Mouse (Mus musculus) MEL (cell line): Measurements from ENCODE around the gene Gm10134. TPM values are rescaled to one million over a fixed set of nuclear protein-coding genes. Genes with fewer than 3 reads are reported as not detected.
"Not testable (repeated sequence)": the region's sequence is repeated elsewhere in the genome, so short reads cannot be mapped to it uniquely, and the experiment has no call there.

Experiments
- DNase-seq: peaks from one replicate; pipeline ENCODE4 v3.0.0; 2011; ENCODE audit warnings: low read depth, low spot score
- H3K27ac ChIP-seq: 2 replicates; pipeline ENCODE4 v1.5.1; 2012; ENCODE audit warnings: low read depth, mild to moderate bottlenecking, control low read depth, low read length, moderate library complexity; ENCODE audit not compliant: control insufficient read depth
- H3K27me3 ChIP-seq, 2 experiments: fragments of 150-350 bp in 1 of 2; sonication (generic) in 1 of 2; 2 replicates each; pipeline ENCODE4 v1.6.1; 2012; ENCODE audit warnings: low read length in 2 of 2, mild to moderate bottlenecking in 2 of 2, improper control_type of control experiment in 1 of 2, moderate library complexity in 1 of 2; ENCODE audit not compliant: insufficient read depth in 2 of 2, control insufficient read depth in 1 of 2
- H3K36me3 ChIP-seq, 2 experiments: 2 replicates each; pipeline ENCODE4 v1.6.1; 2012 to 2014; ENCODE audit warnings: low read length in 2 of 2, improper control_type of control experiment in 1 of 2, inconsistent platforms in 1 of 2, mild to moderate bottlenecking in 1 of 2; ENCODE audit not compliant: insufficient read depth in 2 of 2, control insufficient read depth in 1 of 2
- H3K4me1 ChIP-seq, 2 experiments: fragments of 150-350 bp in 1 of 2; sonication (generic) in 1 of 2; 2 replicates each; pipeline ENCODE4 v1.6.1; 2012; ENCODE audit warnings: low read length in 2 of 2, improper control_type of control experiment in 1 of 2, mild to moderate bottlenecking in 1 of 2; ENCODE audit not compliant: insufficient read depth in 2 of 2, control insufficient read depth in 1 of 2
- H3K4me3 ChIP-seq, 2 experiments: fragments of 150-350 bp in 1 of 2; sonication (generic) in 1 of 2; 2 replicates each; pipeline ENCODE4 v1.5.1; 2012; ENCODE audit warnings: low read depth in 2 of 2, low read length in 2 of 2, mild to moderate bottlenecking in 2 of 2, moderate library complexity in 2 of 2, control low read depth in 1 of 2, improper control_type of control experiment in 1 of 2; ENCODE audit not compliant: control insufficient read depth in 1 of 2, insufficient read depth in 1 of 2
- H3K79me2 ChIP-seq: 2 replicates; pipeline ENCODE4 v1.6.1; 2012; ENCODE audit warnings: mild to moderate bottlenecking, low read length, moderate library complexity; ENCODE audit not compliant: control insufficient read depth, poor library complexity, insufficient read depth
- H3K9ac ChIP-seq: 2 replicates; pipeline ENCODE4 v1.6.1; 2012; ENCODE audit warnings: low read depth, mild to moderate bottlenecking, control low read depth, low read length, moderate library complexity; ENCODE audit not compliant: control insufficient read depth, poor library complexity, severe bottlenecking
- H3K9me3 ChIP-seq: fragments of 150-350 bp; sonication (generic); replicated peaks from 2 replicates; pipeline ENCODE4 v1.6.1; 2012; ENCODE audit warnings: mild to moderate bottlenecking, low read length, improper control_type of control experiment, moderate library complexity; ENCODE audit not compliant: insufficient read depth
- BHLHE40 ChIP-seq: IDR thresholded peaks from 2 replicates; pipeline ENCODE4 v1.6.1; 2012; ENCODE audit warnings: low read depth, mild to moderate bottlenecking, inconsistent platforms, low read length, improper control_type of control experiment, borderline replicate concordance
- CTCF ChIP-seq, 3 experiments: IDR thresholded peaks in 2 of 3; conservative IDR thresholded peaks in 1 of 3; 2 replicates each; pipeline ENCODE4 v1.5.1; 2011 to 2012; ENCODE audit warnings: low read length in 3 of 3, low read depth in 2 of 3, mild to moderate bottlenecking in 2 of 3, improper control_type of control experiment in 1 of 3, inconsistent platforms in 1 of 3, mixed read lengths in 1 of 3, moderate library complexity in 1 of 3; ENCODE audit not compliant: control insufficient read depth in 1 of 3, insufficient read depth in 1 of 3, poor library complexity in 1 of 3, severe bottlenecking in 1 of 3
- E2F4 ChIP-seq: IDR thresholded peaks from 2 replicates; pipeline ENCODE4 v1.6.1; 2011; ENCODE audit warnings: low read depth, low read length, improper control_type of control experiment, borderline replicate concordance
- ETS1 ChIP-seq: IDR thresholded peaks from 2 replicates; pipeline ENCODE4 v1.6.1; 2012; ENCODE audit warnings: low read depth, mild to moderate bottlenecking, inconsistent platforms, low read length, improper control_type of control experiment, moderate library complexity
- JUND ChIP-seq: IDR thresholded peaks from 2 replicates; pipeline ENCODE4 v1.6.1; 2011; ENCODE audit warnings: low read depth, mild to moderate bottlenecking, improper control_type of control experiment, low read length
- MAX ChIP-seq: IDR thresholded peaks from 2 replicates; pipeline ENCODE4 v1.6.1; 2011; ENCODE audit warnings: low read length, improper control_type of control experiment
- MEF2A ChIP-seq: IDR thresholded peaks from 2 replicates; pipeline ENCODE4 v1.6.1; 2014; ENCODE audit warnings: low read depth, mild to moderate bottlenecking, inconsistent platforms, low read length, improper control_type of control experiment; ENCODE audit not compliant: poor library complexity, insufficient replicate concordance, severe bottlenecking; ENCODE audit errors: extremely low read depth
- MYC ChIP-seq: IDR thresholded peaks from 2 replicates; pipeline ENCODE4 v1.6.1; 2011; ENCODE audit warnings: low read depth, mild to moderate bottlenecking, low read length, improper control_type of control experiment, moderate library complexity
- NRF1 ChIP-seq: IDR thresholded peaks from 2 replicates; pipeline ENCODE4 v1.6.1; 2014; ENCODE audit warnings: low read depth, mild to moderate bottlenecking, inconsistent platforms, low read length, improper control_type of control experiment, moderate library complexity; ENCODE audit not compliant: poor library complexity, insufficient read depth, severe bottlenecking
- POLR2A ChIP-seq, 2 experiments: IDR thresholded peaks; 2 replicates each; pipeline ENCODE4 v1.6.1; 2011 to 2012; ENCODE audit warnings: low read length in 2 of 2, mild to moderate bottlenecking in 2 of 2, control low read depth in 1 of 2, improper control_type of control experiment in 1 of 2, low read depth in 1 of 2, moderate library complexity in 1 of 2; ENCODE audit not compliant: control insufficient read depth in 1 of 2, insufficient read depth in 1 of 2, poor library complexity in 1 of 2
- RAD21 ChIP-seq: IDR thresholded peaks from 2 replicates; pipeline ENCODE4 v1.6.1; 2011; ENCODE audit warnings: mild to moderate bottlenecking, low read depth, low read length, improper control_type of control experiment
- RCOR1 ChIP-seq: IDR thresholded peaks from 2 replicates; pipeline ENCODE4 v1.6.1; 2012; ENCODE audit warnings: low read depth, mild to moderate bottlenecking, inconsistent platforms, low read length, improper control_type of control experiment
- SMC3 ChIP-seq: IDR thresholded peaks from 2 replicates; pipeline ENCODE4 v1.6.1; 2011; ENCODE audit warnings: low read depth, low read length, improper control_type of control experiment
- UBTF ChIP-seq: IDR thresholded peaks from 2 replicates; pipeline ENCODE4 v1.6.1; 2012; ENCODE audit warnings: low read depth, mild to moderate bottlenecking, inconsistent platforms, low read length, improper control_type of control experiment, moderate library complexity, borderline replicate concordance; ENCODE audit not compliant: insufficient read depth
- USF1 ChIP-seq: IDR thresholded peaks from 2 replicates; pipeline ENCODE4 v1.6.1; 2014; ENCODE audit warnings: low read depth, mild to moderate bottlenecking, inconsistent platforms, low read length, improper control_type of control experiment, moderate library complexity
- ZMIZ1 ChIP-seq: IDR thresholded peaks from 2 replicates; pipeline ENCODE4 v1.6.1; 2012; ENCODE audit warnings: low read depth, mild to moderate bottlenecking, inconsistent platforms, low read length, improper control_type of control experiment, moderate library complexity
- polyA plus RNA-seq, 2 experiments: library from polyadenylated mRNA; stranded (reverse) in 1 of 2; unstranded in 1 of 2; fragments of >175 nt in 1 of 2; fragments of >200 nt in 1 of 2; gene quantifications; 2 replicates each; pipeline versions ENCODE4 v1.2.1 to v1.2.4; 2012; ENCODE audit warnings: low replicate concordance in 2 of 2, low read depth in 1 of 2; ENCODE audit not compliant: insufficient read length in 2 of 2, insufficient read depth in 1 of 2, missing spikeins in 1 of 2
- total RNA-seq: library from RNA; depleted of rRNA; stranded (reverse); fragments of 300-350 nt; gene quantifications from 2 replicates; pipeline ENCODE4 v1.2.3, GENCODE M21; 2012

Gm10134 gene
- total and polyA plus RNA-seq, 3 experiments = not detected

DNA sequence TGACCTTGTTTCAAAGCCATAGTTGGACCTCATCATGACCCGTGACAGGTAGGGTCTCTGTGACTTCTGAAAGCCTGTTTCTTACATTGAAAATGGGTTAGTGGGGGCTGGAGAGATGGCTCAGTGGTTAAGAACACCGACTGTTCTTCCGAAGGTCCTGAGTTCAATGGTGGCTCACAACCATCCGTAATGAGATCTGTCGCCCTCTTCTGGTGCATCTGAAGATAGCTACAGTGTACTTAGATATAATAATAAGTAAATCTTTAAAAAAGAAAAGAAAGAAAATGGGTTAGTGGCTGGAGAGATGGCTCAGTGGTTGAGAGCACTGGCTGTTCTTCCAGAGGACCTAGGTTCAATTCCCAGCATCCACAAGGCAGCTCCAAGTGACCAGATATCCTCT is 5.7 kb downstream of the Gm10134 start:
- peak; percentile 43 for DNase-seq
- TF ChIP-seq CTCF (IDR thresholded peaks at IDR 0.05 in 2 of 3, conservative IDR thresholded peaks at IDR 0.05 in 1 of 3; ENCODE audit: control insufficient read depth in 1 of 3, insufficient read depth in 1 of 3, low read depth in 2 of 3, low read length in 3 of 3, poor library complexity in 1 of 3, severe bottlenecking in 1 of 3) (peak; percentile 24 to 50 (median 45); a peak in 5 of 6 replicates), RAD21 (peak; percentile 11), SMC3 (peak; percentile 34; the same call in 1 of the 2 replicates)
- TF ChIP-seq, all 39 proteins: peak for 3; not testable (repeated sequence) for 36
- H3K9ac ChIP-seq, H3K9me3 ChIP-seq, H3K4me3 ChIP-seq, H3K36me3 ChIP-seq, H3K27ac ChIP-seq, H3K79me2 ChIP-seq: not testable (repeated sequence)
- Histone ChIP-seq H3K4me1 (peaks cover 2 to 14% of the 10 kb centered on the region in 2 experiments; a peak in 3 of 4 replicates), H3K27me3 (peaks cover 5 to 20% of the 10 kb centered on the region in 2 experiments; a peak in 3 of 4 replicates)

DNA sequence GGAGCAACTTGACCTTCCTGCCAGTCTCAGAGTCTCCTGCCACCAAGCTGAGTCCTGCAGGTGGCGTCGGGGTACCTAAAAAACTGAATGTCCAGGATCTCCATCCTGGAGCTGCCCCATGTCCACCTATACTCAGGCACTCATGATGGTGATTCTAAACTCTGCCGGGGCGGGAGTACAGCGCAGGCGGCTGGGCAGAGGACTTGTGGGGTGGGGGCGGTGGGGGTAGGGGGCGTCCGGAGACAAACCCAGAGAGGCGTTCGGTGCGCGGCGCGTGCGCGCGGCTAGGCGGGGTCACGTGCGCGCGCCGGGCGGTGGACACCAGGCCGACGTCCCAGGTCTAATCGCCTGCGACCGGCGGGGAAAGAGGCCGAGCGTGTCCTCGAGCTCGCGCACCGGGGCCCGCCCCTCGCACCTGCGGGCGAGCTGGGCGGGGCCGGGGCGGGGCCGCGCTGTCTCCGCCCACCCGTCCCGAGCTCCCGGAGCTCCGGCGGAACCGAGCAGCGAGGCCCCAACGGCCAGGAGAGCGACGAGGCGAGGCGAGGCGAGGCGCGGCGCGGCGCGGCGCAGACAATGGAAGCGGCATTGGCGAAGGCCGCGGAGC is 7.0 kb downstream of the Gm10134 start, which contains the start of gene Ralgds:
TSS of gene Ralgds (plus strand) at position 328 of the 604 bp plus-strand sequence.
- TF ChIP-seq POLR2A (IDR thresholded peaks at IDR 0.05; ENCODE audit: control insufficient read depth in 1 of 2, insufficient read depth in 1 of 2, low read depth in 1 of 2, low read length in 2 of 2, poor library complexity in 1 of 2) (peak in 1 of 2 experiments; percentile 28; a peak in 1 of 4 replicates), MEF2A (no peak), E2F4 (no peak), UBTF (no peak), NRF1 (peak; percentile 47), MYC (no peak), USF1 (peak; percentile 77), CTCF (IDR thresholded peaks at IDR 0.05 in 2 of 3, conservative IDR thresholded peaks at IDR 0.05 in 1 of 3; ENCODE audit: control insufficient read depth in 1 of 3, insufficient read depth in 1 of 3, low read depth in 2 of 3, low read length in 3 of 3, poor library complexity in 1 of 3, severe bottlenecking in 1 of 3) (no peak; a peak in 1 of 6 replicates), MAX (no peak), BHLHE40 (peak; percentile 31; the same call in 1 of the 2 replicates), RCOR1 (no peak), ETS1 (no peak), JUND (no peak), ZMIZ1 (no peak)
- Histone ChIP-seq H3K9me3 (no peaks in the 10 kb centered on the region), H3K4me1 (peaks cover 2 to 14% of the 10 kb centered on the region in 2 experiments; a peak in 3 of 4 replicates), H3K4me3 (peak within 1 kb of the TSS; percentile 65 to 91), H3K27me3 (peaks cover 2 to 15% of the 10 kb centered on the region in 2 experiments; a peak in 3 of 4 replicates), H3K79me2 (no peaks in the 10 kb centered on the region; the same call in 1 of the 2 replicates), H3K36me3 (peaks cover 0 to 5% of the 10 kb centered on the region in 2 experiments; a peak in 2 of 4 replicates), H3K9ac (peak within 1 kb of the TSS; percentile 67), H3K27ac (no peak within 1 kb of the TSS)
- peak; percentile 53 for DNase-seq
